Mouse (Mus musculus) CH12.LX (cell line): ENCODE results near the gene Ccdc158.

Experiments
- CHD2 ChIP-seq: IDR thresholded peaks from 2 replicates; pipeline ENCODE4 v1.6.1; 2011; ENCODE audit warnings: low read length, improper control_type of control experiment
- CTCF ChIP-seq, 2 experiments: IDR thresholded peaks in 1 of 2; conservative IDR thresholded peaks in 1 of 2; 2 replicates each; pipeline ENCODE4 v1.5.1; 2011 to 2012; ENCODE audit warnings: low read depth in 2 of 2, low read length in 2 of 2, improper control_type of control experiment in 1 of 2, inconsistent platforms in 1 of 2, mild to moderate bottlenecking in 1 of 2, moderate library complexity in 1 of 2
- IRF4 ChIP-seq: IDR thresholded peaks from 2 replicates; pipeline ENCODE4 v1.6.1; 2014; ENCODE audit warnings: low read depth, mild to moderate bottlenecking, inconsistent platforms, low read length, improper control_type of control experiment
- POLR2A ChIP-seq: IDR thresholded peaks from 2 replicates; pipeline ENCODE4 v1.6.1; 2011; ENCODE audit warnings: low read depth, mild to moderate bottlenecking, improper control_type of control experiment, low read length
- UBTF ChIP-seq: IDR thresholded peaks from 2 replicates; pipeline ENCODE4 v1.6.1; 2012; ENCODE audit warnings: low read depth, mild to moderate bottlenecking, inconsistent platforms, low read length, improper control_type of control experiment, moderate library complexity
- ZNF384 ChIP-seq: IDR thresholded peaks from 2 replicates; pipeline ENCODE4 v1.6.1; 2012; ENCODE audit warnings: low read depth, low read length, improper control_type of control experiment, inconsistent platforms

DNA sequence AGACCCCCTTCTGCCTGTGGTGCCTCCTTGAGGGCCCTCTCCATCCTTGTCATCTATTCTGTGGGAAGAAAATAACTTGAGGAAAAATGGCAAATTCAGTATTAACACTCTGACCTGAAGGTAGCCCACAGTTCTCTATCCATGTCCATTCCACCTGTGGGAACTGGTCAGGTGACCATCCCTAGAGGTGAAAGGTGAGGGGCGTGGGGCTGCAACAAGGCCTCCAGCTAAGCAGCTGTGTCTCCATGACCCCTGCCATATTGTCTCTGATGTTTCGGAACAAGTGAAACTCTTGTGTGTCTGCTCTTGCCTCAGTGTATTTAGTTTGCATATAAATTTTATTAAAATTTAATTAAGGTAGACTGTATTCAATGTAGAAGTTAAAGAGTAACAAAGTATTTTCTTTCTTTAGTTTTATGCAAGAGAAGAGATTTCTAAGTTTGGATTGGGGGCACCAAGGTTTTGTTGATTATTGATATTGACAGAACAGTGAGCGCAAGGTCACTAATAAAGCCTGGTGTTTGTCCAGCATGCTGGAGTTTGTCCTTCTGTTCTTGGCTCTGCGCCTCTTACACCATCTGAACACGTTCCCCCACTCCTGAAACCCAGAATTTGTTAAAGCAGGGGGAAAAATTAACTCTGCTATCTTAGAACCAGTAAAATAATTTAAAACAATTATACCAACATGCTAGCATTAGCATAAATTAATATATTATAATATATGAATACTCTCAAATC lies 67.4 kb downstream of the Ccdc158 start:
- TF ChIP-seq CTCF (conservative IDR thresholded peaks at IDR 0.05 in 1 of 2, IDR thresholded peaks at IDR 0.05 in 1 of 2; ENCODE audit: low read depth in 2 of 2, low read length in 2 of 2) (no peak), ZNF384 (no peak), POLR2A (no peak), CHD2 (no peak), UBTF (no peak), IRF4 (no peak)
